Mouse (Mus musculus) B cell, adult 62 days (primary cell): ENCODE measurements around the gene Herpud1. TPM values are rescaled to one million over a fixed set of nuclear protein-coding genes. Genes with fewer than 3 reads are reported as not detected.

ENCODE experiments used
- total RNA-seq: library from RNA; stranded (reverse); gene quantifications from 4 replicates; pipeline ENCODE4 v1.2.4, GENCODE M21; 2023

Gene Herpud1
- 247 to 294 TPM (median 272 TPM) in 4 replicates for total RNA-seq

DNA sequence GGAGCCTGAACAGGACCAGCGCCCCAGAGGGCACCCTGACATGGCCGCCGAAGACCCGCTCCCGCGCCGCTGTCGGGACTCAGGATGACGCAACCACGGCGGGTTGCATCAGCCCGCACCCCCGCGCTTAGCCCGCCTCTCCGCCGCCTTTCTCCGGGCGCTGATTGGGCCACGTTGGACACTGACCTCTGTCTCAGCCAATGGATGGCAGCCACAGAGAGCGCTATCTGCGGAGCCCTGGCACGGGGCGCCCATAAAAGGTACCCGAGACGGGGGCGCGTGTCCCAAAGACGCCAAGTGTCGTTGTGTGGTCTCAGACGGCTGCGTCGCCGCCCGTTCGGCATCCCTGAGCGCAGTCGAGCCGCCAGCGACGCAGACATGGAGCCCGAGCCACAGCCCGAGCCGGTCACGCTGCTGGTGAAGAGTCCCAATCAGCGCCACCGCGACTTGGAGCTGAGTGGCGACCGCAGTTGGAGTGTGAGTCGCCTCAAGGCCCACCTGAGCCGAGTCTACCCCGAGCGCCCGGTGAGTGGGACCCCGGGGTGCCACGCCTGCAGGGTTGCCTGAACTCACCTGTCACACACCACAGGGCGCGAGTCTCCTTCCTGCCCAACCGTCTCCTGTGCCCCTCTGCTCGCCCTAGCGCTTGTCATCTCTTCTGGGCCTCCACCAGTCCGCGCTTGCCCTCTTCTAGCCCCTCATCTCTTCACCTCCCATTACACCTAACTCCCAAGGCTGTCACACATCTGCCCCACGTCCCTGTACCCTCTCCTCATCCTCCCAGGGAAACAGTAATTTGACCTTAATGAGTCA lies at the start of gene Herpud1:
Herpud1 (plus strand) TSS at position 225 of the 813 bp plus-strand sequence.

DNA sequence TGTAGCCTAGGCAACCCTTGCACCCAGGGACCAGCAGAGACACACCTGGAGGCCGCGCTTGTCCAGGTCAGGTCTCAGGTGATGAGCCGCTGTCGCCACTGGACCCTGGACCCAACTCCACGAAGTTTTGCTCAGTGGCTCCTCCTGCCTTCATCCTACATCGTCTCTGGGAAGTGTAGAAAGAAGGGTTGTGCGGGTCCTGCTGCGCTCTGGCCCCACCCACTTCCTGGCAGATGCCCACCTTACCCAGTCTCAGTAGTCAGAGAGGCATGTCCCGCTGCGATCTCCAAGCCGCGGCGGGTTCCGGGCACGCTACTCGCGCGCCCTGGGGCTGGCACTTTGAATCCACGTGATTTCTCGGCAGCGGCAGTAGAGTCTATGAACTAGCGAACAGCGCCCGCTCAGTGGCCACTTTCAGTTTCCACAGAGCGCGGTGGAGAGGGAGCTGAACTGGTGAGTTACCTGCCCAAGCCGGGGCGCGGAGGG lies 47.8 kb downstream of the Herpud1 start, which contains the start of gene Nlrc5:
Nlrc5 (plus strand) TSS at position 376 of the 486 bp plus-strand sequence.

Other genes with a start within 250 kb of the Herpud1 start
- not detected in 4 replicates for gene Mt4, start 249.2 kb upstream of the Herpud1 start, total RNA-seq
- gene Mt3, start 233.8 kb upstream of the Herpud1 start, total RNA-seq, result not detected in 4 replicates
- 1.8 TPM in 1 of 4 replicates, not detected in the others for gene Mt2, start 213.8 kb upstream of the Herpud1 start, total RNA-seq
- 6.2 to 11.6 TPM (median 8.3 TPM) in 4 replicates for gene Mt1, start 207.4 kb upstream of the Herpud1 start, total RNA-seq
- 28.0 to 36.2 TPM (median 32.4 TPM) in 4 replicates for gene Nup93, start 171.9 kb upstream of the Herpud1 start, total RNA-seq
- 0.95 to 1.9 TPM (median 1.2 TPM) in 4 replicates for gene Slc12a3, start 57.2 kb upstream of the Herpud1 start, total RNA-seq
- gene Nlrc5, start 47.9 kb downstream of the Herpud1 start, total RNA-seq, result 96.7 to 102 TPM (median 100 TPM) in 4 replicates
- 0.25 to 1.3 TPM (median 0.89 TPM) in 3 of 4 replicates, not detected in the other for gene Cpne2, start 146.6 kb downstream of the Herpud1 start, total RNA-seq
- gene Rspry1, start 215.5 kb downstream of the Herpud1 start, total RNA-seq, result 26.0 to 30.1 TPM (median 27.9 TPM) in 4 replicates
- gene Fam192a, start 215.6 kb downstream of the Herpud1 start, total RNA-seq, result 28.7 to 35.8 TPM (median 32.3 TPM) in 4 replicates